Mouse (Mus musculus) forebrain, postnatal 0 days (tissue): Measurements from ENCODE around the gene Slc9b2. TPM values are rescaled to one million over a fixed set of nuclear protein-coding genes. Genes with fewer than 3 reads are reported as not detected.

Source experiments
- ATAC-seq: fragments of 200-750 bp; cut with Nextera tagmentation; 2 replicates; pipeline ENCODE4 v1.8.0; 2017; ENCODE audit warnings: mild to moderate bottlenecking, moderate library complexity
- DNase-seq: peaks from one replicate; pipeline ENCODE4 v3.0.0-alpha.2; 2015
- H3K27ac ChIP-seq: fragments of 300-500 bp; sonication (generic); 2 replicates; pipeline ENCODE4 v1.5.1; 2014; ENCODE audit warnings: low read depth, mild to moderate bottlenecking, antibody characterized with exemption, low read length, moderate library complexity, mixed read lengths
- H3K27me3 ChIP-seq: fragments of 300-500 bp; sonication (generic); 2 replicates; pipeline ENCODE4 v1.6.1; 2014; ENCODE audit warnings: mild to moderate bottlenecking, low read length, mixed read lengths; ENCODE audit not compliant: insufficient read depth
- H3K36me3 ChIP-seq: fragments of 300-500 bp; sonication (generic); 2 replicates; pipeline ENCODE4 v1.6.1; 2014; ENCODE audit warnings: mild to moderate bottlenecking, moderate library complexity; ENCODE audit not compliant: insufficient read depth
- H3K4me1 ChIP-seq: fragments of 300-500 bp; sonication (generic); 2 replicates; pipeline ENCODE4 v1.6.1; 2014; ENCODE audit warnings: antibody characterized with exemption; ENCODE audit not compliant: insufficient read depth
- H3K4me2 ChIP-seq: fragments of 300-500 bp; sonication (generic); 2 replicates; pipeline ENCODE4 v1.6.1; 2014; ENCODE audit warnings: low read depth, mild to moderate bottlenecking, moderate library complexity
- H3K4me3 ChIP-seq: fragments of 300-500 bp; sonication (generic); 2 replicates; pipeline ENCODE4 v1.5.1; 2014; ENCODE audit warnings: low read depth, low read length, mixed read lengths
- H3K9ac ChIP-seq: fragments of 300-500 bp; sonication (generic); 2 replicates; pipeline ENCODE4 v1.6.1; 2014; ENCODE audit warnings: mild to moderate bottlenecking
- H3K9me3 ChIP-seq: fragments of 300-500 bp; sonication (generic); 2 replicates; pipeline ENCODE4 v1.6.1; 2016; ENCODE audit warnings: low read length
- CTCF ChIP-seq: sonication (generic); IDR thresholded peaks from 2 replicates; pipeline ENCODE4 v1.5.1; 2016; ENCODE audit warnings: antibody characterized with exemption, control low read depth, low read depth
- WGBS: fragments of 180-500 bp; shearing (Covaris S2); extraction: QIAGEN DNeasy Blood & Tissue Kit; methylation state at CpG from one replicate; pipeline ENCODE4 v1.1.7; 2014; 5-methylcytosine and 5-hydroxymethylcytosine counted together
- polyA plus RNA-seq: library from polyadenylated mRNA; unstranded; fragments of >200 nt; fragmentation: Nextera tagmentation; extraction: Ambion mirVana; gene quantifications from 2 replicates; pipeline ENCODE4 v1.2.1, GENCODE M21; 2015
- total RNA-seq: library from RNA; depleted of rRNA; stranded (reverse); fragments of >200 nt; gene quantifications from 2 replicates; pipeline ENCODE4 v1.2.3, GENCODE M21; 2014; rRNA removed

The Slc9b2 gene
- total and polyA plus RNA-seq, 2 experiments from 2014 or later = 2.3 to 2.6 TPM

- WGBS = 93% methylated on average over 4 of the region's 4 CpGs
Measured at GRCm38 (mm10) chr3:135357394-135357793, 49.9 kb downstream of the Slc9b2 start.

GRCm38 (mm10) chr3:135375836-135376235 lies 68.3 kb downstream of the Slc9b2 start:
- Histone ChIP-seq H3K27me3 (no peaks in the 10 kb centered on the region), H3K9ac (no peak overlapping the region), H3K36me3 (no peaks in the 10 kb centered on the region), H3K9me3 (no peaks in the 10 kb centered on the region), H3K4me2 (no peak overlapping the region), H3K4me3 (no peak overlapping the region), H3K4me1 (no peaks in the 10 kb centered on the region), H3K27ac (no peak overlapping the region)
- TF ChIP-seq CTCF = no peak
- ATAC-seq (no peak), DNase-seq (no peak)
- 74% methylated on average over 3 of the region's 3 CpGs for WGBS

More at GRCm38 (mm10) chr3:135357394-135357793, 49.9 kb downstream of the Slc9b2 start:
- H3K36me3 ChIP-seq = no peaks in the 10 kb centered on the region
- H3K4me2 ChIP-seq = no peak overlapping the region
- H3K27ac ChIP-seq = no peak overlapping the region
- ATAC-seq (no peak), DNase-seq (no peak)
- no peaks in the 10 kb centered on the region for H3K4me1 ChIP-seq
- no peaks in the 10 kb centered on the region for H3K27me3 ChIP-seq
- no peaks in the 10 kb centered on the region for H3K9me3 ChIP-seq
- H3K4me3 ChIP-seq = no peak overlapping the region
- TF ChIP-seq CTCF = no peak
- H3K9ac ChIP-seq = no peak overlapping the region

GRCm38 (mm10) chr3:135377445-135377844 lies 69.9 kb downstream of the Slc9b2 start:
- Histone ChIP-seq H3K27me3 (no peaks in the 10 kb centered on the region), H3K36me3 (no peaks in the 10 kb centered on the region), H3K27ac (no peak overlapping the region), H3K9me3 (no peaks in the 10 kb centered on the region), H3K4me3 (no peak overlapping the region), H3K4me1 (no peaks in the 10 kb centered on the region), H3K9ac (no peak overlapping the region), H3K4me2 (no peak overlapping the region)
- ATAC-seq = no peak
- no peak for TF ChIP-seq CTCF
- DNase-seq = no peak
- 87% methylated on average over 10 of the region's 10 CpGs for WGBS

- Histone ChIP-seq H3K36me3 (no peaks in the 10 kb centered on the region), H3K9me3 (no peaks in the 10 kb centered on the region), H3K4me3 (no peak overlapping the region), H3K4me1 (no peaks in the 10 kb centered on the region), H3K27me3 (no peaks in the 10 kb centered on the region), H3K4me2 (no peak overlapping the region), H3K27ac (no peak overlapping the region), H3K9ac (no peak overlapping the region)
- ATAC-seq (no peak), DNase-seq (no peak)
- WGBS = 96% methylated on average over 4 of the region's 4 CpGs
- TF ChIP-seq CTCF = no peak
Measured at GRCm38 (mm10) chr3:135379868-135380267, 72.4 kb downstream of the Slc9b2 start.

GRCm38 (mm10) chr3:135393186-135393585 lies 85.7 kb downstream of the Slc9b2 start:
- H3K9me3 ChIP-seq = no peaks in the 10 kb centered on the region
- H3K4me2 ChIP-seq = no peak overlapping the region
- no peak overlapping the region for H3K4me3 ChIP-seq
- no peak overlapping the region for H3K27ac ChIP-seq
- no peaks in the 10 kb centered on the region for H3K27me3 ChIP-seq
- TF ChIP-seq CTCF = no peak
- no peaks in the 10 kb centered on the region for H3K4me1 ChIP-seq
- no peak for DNase-seq
- WGBS = 85% methylated on average over 6 of the region's 6 CpGs
- H3K36me3 ChIP-seq = no peaks in the 10 kb centered on the region
- ATAC-seq = no peak
- no peak overlapping the region for H3K9ac ChIP-seq

Other genes with a start within 250 kb of the Slc9b2 start
- 2.2 and 6.9 TPM in 2 replicates for gene Cenpe, start 95.2 kb upstream of the Slc9b2 start, total RNA-seq
- gene Cenpe, start 95.2 kb upstream of the Slc9b2 start, polyA plus RNA-seq = 1.8 and 2.7 TPM in 2 replicates
- 3.1 and 3.2 TPM in 2 replicates for gene Bdh2, start 26.5 kb upstream of the Slc9b2 start, total RNA-seq
- 4.9 and 5.1 TPM in 2 replicates for gene Bdh2, start 26.5 kb upstream of the Slc9b2 start, polyA plus RNA-seq
- not detected in 2 replicates for gene Slc9b1, start 40.3 kb downstream of the Slc9b2 start, total RNA-seq
- not detected in 2 replicates for gene Slc9b1, start 40.3 kb downstream of the Slc9b2 start, polyA plus RNA-seq
- gene Cisd2, start 116.2 kb downstream of the Slc9b2 start, total RNA-seq = 29.0 and 41.5 TPM in 2 replicates
- 29.7 and 41.1 TPM in 2 replicates for gene Cisd2, start 116.2 kb downstream of the Slc9b2 start, polyA plus RNA-seq
- gene Ube2d3, start 130.4 kb downstream of the Slc9b2 start, total RNA-seq = 483 and 607 TPM in 2 replicates
- 333 and 341 TPM in 2 replicates for gene Ube2d3, start 130.4 kb downstream of the Slc9b2 start, polyA plus RNA-seq
- 5.8 and 7.2 TPM in 2 replicates for gene Manba, start 177.9 kb downstream of the Slc9b2 start, total RNA-seq
- 4.6 and 4.7 TPM in 2 replicates for gene Manba, start 177.9 kb downstream of the Slc9b2 start, polyA plus RNA-seq